Mouse (Mus musculus) testis, adult 2 months (tissue): ENCODE results near the gene Nup214. TPM values are rescaled to one million over a fixed set of nuclear protein-coding genes. Genes with fewer than 3 reads are reported as not detected.

Experiments used
- H3K27ac ChIP-seq: fragments of 200-500 bp; 2 replicates; pipeline ENCODE4 v1.5.1; 2012; ENCODE audit warnings: low read depth, low read length; ENCODE audit not compliant: control insufficient read depth, insufficient read depth
- H3K27me3 ChIP-seq: fragments of 200-500 bp; 2 replicates; pipeline ENCODE4 v1.6.1; 2012; ENCODE audit warnings: mild to moderate bottlenecking, low read length, moderate library complexity; ENCODE audit not compliant: control insufficient read depth, insufficient read depth
- H3K36me3 ChIP-seq: fragments of 200-500 bp; 2 replicates; pipeline ENCODE4 v1.6.1; 2012; ENCODE audit warnings: mild to moderate bottlenecking, low read length; ENCODE audit not compliant: control insufficient read depth, insufficient read depth
- H3K4me1 ChIP-seq: fragments of 200-500 bp; 2 replicates; pipeline ENCODE4 v1.6.1; 2012; ENCODE audit warnings: low read length; ENCODE audit not compliant: control insufficient read depth, insufficient read depth
- H3K4me3 ChIP-seq: fragments of 200-500 bp; 2 replicates; pipeline ENCODE4 v1.5.1; 2012; ENCODE audit warnings: low read depth, mild to moderate bottlenecking, low read length, moderate library complexity, mixed read lengths; ENCODE audit not compliant: control insufficient read depth
- CTCF ChIP-seq: fragments of 200-500 bp; IDR thresholded peaks from 2 replicates; pipeline ENCODE4 v1.5.1; 2012; ENCODE audit warnings: low read depth, mild to moderate bottlenecking, inconsistent platforms, low read length, moderate library complexity; ENCODE audit not compliant: control insufficient read depth, insufficient read depth, insufficient replicate concordance
- POLR2A ChIP-seq: fragments of 200-500 bp; IDR thresholded peaks from 2 replicates; pipeline ENCODE4 v1.6.1; 2012; ENCODE audit warnings: low read depth, mild to moderate bottlenecking, inconsistent platforms, low read length, moderate library complexity; ENCODE audit not compliant: control insufficient read depth
- polyA plus RNA-seq: library from polyadenylated mRNA; depleted of rRNA; stranded (reverse); fragments of >200 nt; gene quantifications from 2 replicates; pipeline ENCODE4 v1.2.3, GENCODE M21; 2012

Nup214 gene
- polyA plus RNA-seq, 1 experiment: 103 TPM

GRCm38 (mm10) chr2:32043836-32044235, 69.6 kb downstream of the Nup214 start:
- no peak overlapping the region for H3K27ac ChIP-seq
- no peaks in the 10 kb centered on the region for H3K27me3 ChIP-seq
- no peak overlapping the region for H3K4me3 ChIP-seq
- H3K36me3 ChIP-seq: peaks cover 4% of the 10 kb centered on the region
- no peaks in the 10 kb centered on the region for H3K4me1 ChIP-seq
- TF ChIP-seq CTCF (no peak), POLR2A (no peak)

GRCm38 (mm10) chr2:32045375-32045774, 71.1 kb downstream of the Nup214 start:
- Histone ChIP-seq H3K27ac (no peak overlapping the region), H3K4me3 (no peak overlapping the region), H3K4me1 (no peaks in the 10 kb centered on the region), H3K36me3 (peaks cover 1% of the 10 kb centered on the region), H3K27me3 (no peaks in the 10 kb centered on the region)
- TF ChIP-seq POLR2A (no peak), CTCF (no peak)

GRCm38 (mm10) chr2:32046009-32046408, 71.8 kb downstream of the Nup214 start:
- peaks cover 1% of the 10 kb centered on the region for H3K36me3 ChIP-seq
- no peaks in the 10 kb centered on the region for H3K27me3 ChIP-seq
- no peak overlapping the region for H3K27ac ChIP-seq
- H3K4me3 ChIP-seq: no peak overlapping the region
- no peaks in the 10 kb centered on the region for H3K4me1 ChIP-seq
- no peak for TF ChIP-seq POLR2A
- TF ChIP-seq CTCF: no peak

- peaks cover 1% of the 10 kb centered on the region for H3K36me3 ChIP-seq
These were observed 73.1 kb downstream of the Nup214 start for GRCm38 (mm10) chr2:32047323-32047722.

GRCm38 (mm10) chr2:32051791-32052190, 77.6 kb downstream of the Nup214 start:
- no peak overlapping the region for H3K4me3 ChIP-seq
- no peaks in the 10 kb centered on the region for H3K4me1 ChIP-seq
- no peaks in the 10 kb centered on the region; the same call in 1 of the 2 replicates for H3K36me3 ChIP-seq
- no peak overlapping the region for H3K27ac ChIP-seq
- TF ChIP-seq CTCF (no peak), POLR2A (no peak)
- H3K27me3 ChIP-seq: no peaks in the 10 kb centered on the region

More at GRCm38 (mm10) chr2:32047323-32047722, 73.1 kb downstream of the Nup214 start:
- Histone ChIP-seq H3K4me1 (no peaks in the 10 kb centered on the region), H3K27ac (no peak overlapping the region), H3K27me3 (no peaks in the 10 kb centered on the region), H3K4me3 (no peak overlapping the region)
- TF ChIP-seq CTCF (no peak), POLR2A (no peak)

GRCm38 (mm10) chr2:32052418-32052817, 78.2 kb downstream of the Nup214 start:
- Histone ChIP-seq H3K4me1 (no peaks in the 10 kb centered on the region), H3K36me3 (no peaks in the 10 kb centered on the region; the same call in 1 of the 2 replicates), H3K27ac (no peak overlapping the region), H3K4me3 (no peak overlapping the region), H3K27me3 (no peaks in the 10 kb centered on the region)
- TF ChIP-seq POLR2A (no peak), CTCF (no peak)

GRCm38 (mm10) chr2:32055357-32055965, 81.2 kb downstream of the Nup214 start:
- H3K4me3 ChIP-seq: no peak overlapping the region
- H3K4me1 ChIP-seq: no peaks in the 10 kb centered on the region
- no peaks in the 10 kb centered on the region for H3K27me3 ChIP-seq
- no peaks in the 10 kb centered on the region for H3K36me3 ChIP-seq
- H3K27ac ChIP-seq: no peak overlapping the region
- TF ChIP-seq CTCF (no peak), POLR2A (no peak)
